12 mouse cellular contexts compared by ENCODE assay signal in genomic region chr6:89462223-89462760, GRCm38 (mm10).
A peak's percentile ranks its signal among the peaks of the same experiment; 100 is the strongest.
DNase-seq lines count a peak whose midpoint lies in the region; ATAC-seq and TF ChIP-seq lines count a peak whose summit lies in the region.
"Had no signal": no experiment of that assay in that cellular context is flagged by ENCODE, and none has a peak within 500 bp of the region (broad histone marks: within the 10 kb centered on the region; RNA-seq: fewer than 3 reads in every experiment).

No protein-coding gene starts in this region.

- H3K36me3 ChIP-seq in hindbrain, postnatal 0 days (ENCODE audit: insufficient read depth, low read length): no peaks in the 10 kb centered on the region
- H3K36me3 ChIP-seq in hindbrain, embryonic 16.5 days (ENCODE audit: control insufficient read depth, insufficient read depth, low read length): no peaks in the 10 kb centered on the region
- H3K36me3 ChIP-seq: forebrain, embryonic 15.5 days; kidney, embryonic 15.5 days; midbrain, embryonic 10.5 days had no signal

- no peaks in the 10 kb centered on the region for H3K9me3 ChIP-seq in hindbrain, postnatal 0 days (ENCODE audit: low read length)
- H3K9me3 ChIP-seq in hindbrain, embryonic 16.5 days (ENCODE audit: control insufficient read depth, low read length): no peaks in the 10 kb centered on the region
- H3K9me3 ChIP-seq: forebrain, embryonic 15.5 days; kidney, embryonic 15.5 days; midbrain, embryonic 10.5 days had no signal

- no peak overlapping the region for H3K9ac ChIP-seq in hindbrain, postnatal 0 days (replicated peaks; ENCODE audit: low read length)
- no peak overlapping the region for H3K9ac ChIP-seq in hindbrain, embryonic 16.5 days (ENCODE audit: low read depth, low read length)
- H3K9ac ChIP-seq: forebrain, embryonic 15.5 days; kidney, embryonic 15.5 days had no signal

- no peak overlapping the region for H3K27ac ChIP-seq in hindbrain, postnatal 0 days
- H3K27ac ChIP-seq in hindbrain, embryonic 16.5 days (ENCODE audit: low read depth, low read length): no peak overlapping the region
- H3K27ac ChIP-seq: forebrain, embryonic 15.5 days; kidney, embryonic 15.5 days; midbrain, embryonic 10.5 days had no signal

- WGBS in hindbrain, postnatal 0 days: 64% methylated on average over 2 of the region's 2 CpGs
- 76% methylated on average over 2 of the region's 2 CpGs for whole genome bisulfite sequencing in hindbrain, embryonic 16.5 days

- peak; percentile 24 for DNase-seq in cerebellum, adult 11-12 months
- no peak for DNase-seq in cerebellum, postnatal 4 days (ENCODE audit: low spot score in 2 of 2)
- peak; percentile 32 for DNase-seq in hindbrain, postnatal 0 days (ENCODE audit: low spot score)
- peak; percentile 43 for DNase-seq in 3T3-L1 (ENCODE audit: low read depth, low spot score)
- peak; percentile 37 to 48 for DNase-seq in cerebellum, postnatal 25 days
- DNase-seq in layer of hippocampus, postnatal 14 days (ENCODE audit: low spot score in 2 of 2): no peak

- H3K4me2 ChIP-seq in hindbrain, postnatal 0 days (ENCODE audit: low read depth, low read length): no peak overlapping the region
- no peak overlapping the region for H3K4me2 ChIP-seq in hindbrain, embryonic 16.5 days (ENCODE audit: low read length)
- H3K4me2 ChIP-seq: forebrain, embryonic 15.5 days; kidney, embryonic 15.5 days; liver, embryonic 11.5 days had no signal

- H3K4me3 ChIP-seq in hindbrain, postnatal 0 days (ENCODE audit: low read length): no peak overlapping the region
- no peak overlapping the region for H3K4me3 ChIP-seq in hindbrain, embryonic 16.5 days (ENCODE audit: low read length)
- H3K4me3 ChIP-seq: forebrain, embryonic 15.5 days; kidney, embryonic 15.5 days; midbrain, embryonic 10.5 days had no signal

- ATAC-seq in hindbrain, postnatal 0 days: no peak
- ATAC-seq in hindbrain, embryonic 16.5 days: no peak
- ATAC-seq in activated CD4-positive, CD25-positive, alpha-beta regulatory T cell, adult 4 months: no peak
- ATAC-seq: forebrain, embryonic 15.5 days had no signal

- H3K27me3 ChIP-seq in hindbrain, postnatal 0 days (ENCODE audit: insufficient read depth, low read length): no peaks in the 10 kb centered on the region
- H3K27me3 ChIP-seq in hindbrain, embryonic 16.5 days (replicated peaks; ENCODE audit: control insufficient read depth, insufficient read depth, low read length): no peaks in the 10 kb centered on the region
- H3K27me3 ChIP-seq: forebrain, embryonic 15.5 days; kidney, embryonic 15.5 days had no signal

- TF ChIP-seq CTCF in hindbrain, postnatal 0 days (IDR thresholded peaks at IDR 0.05; ENCODE audit: low read depth): no peak

- H3K4me1 ChIP-seq in hindbrain, postnatal 0 days (ENCODE audit: insufficient read depth, low read length): peaks cover 2% of the 10 kb centered on the region; the same call in 1 of the 2 replicates
- peaks cover 3% of the 10 kb centered on the region; the same call in 1 of the 2 replicates for H3K4me1 ChIP-seq in hindbrain, embryonic 16.5 days (ENCODE audit: control insufficient read depth, insufficient read depth, low read depth, low read length)
- H3K4me1 ChIP-seq: kidney, embryonic 15.5 days; midbrain, embryonic 10.5 days had no signal

Comparison
In these comparisons a context has a peak if more than half of its experiments do, and no peak if none do; other contexts are left out.
1. DNase-seq: peak in cerebellum, adult 11-12 months (single experiment), hindbrain, postnatal 0 days (single experiment), 3T3-L1 (single experiment) and cerebellum, postnatal 25 days (2 of 2); none in cerebellum, postnatal 4 days (0 of 2) and layer of hippocampus, postnatal 14 days (0 of 2).